Mouse (Mus musculus) bone marrow, adult 2 months (tissue): ENCODE results near the gene Tom1l2. TPM values are rescaled to one million over a fixed set of nuclear protein-coding genes. Genes with fewer than 3 reads are reported as not detected.

ENCODE experiments used
- H3K27ac ChIP-seq: fragments of 200-500 bp; 2 replicates; pipeline ENCODE4 v1.5.1; 2012; ENCODE audit warnings: low read depth, mild to moderate bottlenecking, control low read depth, inconsistent platforms, low read length; ENCODE audit not compliant: control insufficient read depth, poor library complexity, insufficient read depth
- H3K4me1 ChIP-seq: fragments of 200-500 bp; 2 replicates; pipeline ENCODE4 v1.6.1; 2011; ENCODE audit warnings: low read length; ENCODE audit not compliant: control insufficient read depth, insufficient read depth
- H3K4me3 ChIP-seq: fragments of 200-500 bp; replicated peaks from 2 replicates; pipeline ENCODE3; 2011; ENCODE audit warnings: mild to moderate bottlenecking, low read depth, low read length, control low read depth; ENCODE audit not compliant: control insufficient read depth
- CTCF ChIP-seq: fragments of 200-500 bp; IDR thresholded peaks from 2 replicates; pipeline ENCODE4 v1.5.1; 2011; ENCODE audit warnings: low read length, control low read depth; ENCODE audit not compliant: control insufficient read depth, insufficient read depth
- POLR2A ChIP-seq: fragments of 200-500 bp; IDR thresholded peaks from 2 replicates; pipeline ENCODE4 v1.6.1; 2011; ENCODE audit warnings: low read depth, mild to moderate bottlenecking, control low read depth, low read length, borderline replicate concordance; ENCODE audit not compliant: control insufficient read depth
- WGBS: fragments of 180-500 bp; shearing (Covaris S2); methylation state at CpG from one replicate; pipeline ENCODE4 v1.1.7; 2018; 5-methylcytosine and 5-hydroxymethylcytosine counted together
- polyA plus RNA-seq: library from polyadenylated mRNA; stranded (reverse); fragments of >200 nt; gene quantifications from 2 replicates; pipeline ENCODE4 v1.2.4, GENCODE M21; 2011; ENCODE audit warnings: low replicate concordance; ENCODE audit not compliant: missing spikeins, insufficient read depth, insufficient read length

Gene Tom1l2
- polyA plus RNA-seq, 1 experiment, result 14.1 TPM

- H3K4me3 ChIP-seq, result no peak overlapping the region
- H3K4me1 ChIP-seq, result no peaks in the 10 kb centered on the region
- no peak overlapping the region for H3K27ac ChIP-seq
- TF ChIP-seq POLR2A (no peak), CTCF (no peak)
- 83% methylated on average over 9 of the region's 9 CpGs for WGBS
These were observed 96.0 kb downstream of the Tom1l2 start for GRCm38 (mm10) chr11:60256713-60257112.

GRCm38 (mm10) chr11:60256176-60256681 is 96.5 kb downstream of the Tom1l2 start:
- H3K4me1 ChIP-seq, result no peaks in the 10 kb centered on the region
- TF ChIP-seq CTCF (no peak), POLR2A (no peak)
- H3K4me3 ChIP-seq, result no peak overlapping the region
- WGBS, result 61% methylated on average over 6 of the region's 6 CpGs
- no peak overlapping the region for H3K27ac ChIP-seq

GRCm38 (mm10) chr11:60255639-60256038 is 97.1 kb downstream of the Tom1l2 start:
- TF ChIP-seq CTCF (no peak), POLR2A (no peak)
- Histone ChIP-seq H3K27ac (no peak overlapping the region), H3K4me3 (no peak overlapping the region), H3K4me1 (no peaks in the 10 kb centered on the region)
- WGBS, result 86% methylated on average over 3 of the region's 3 CpGs

- no peaks in the 10 kb centered on the region for H3K4me1 ChIP-seq
These were observed 97.5 kb downstream of the Tom1l2 start for GRCm38 (mm10) chr11:60255181-60255580.

DNA sequence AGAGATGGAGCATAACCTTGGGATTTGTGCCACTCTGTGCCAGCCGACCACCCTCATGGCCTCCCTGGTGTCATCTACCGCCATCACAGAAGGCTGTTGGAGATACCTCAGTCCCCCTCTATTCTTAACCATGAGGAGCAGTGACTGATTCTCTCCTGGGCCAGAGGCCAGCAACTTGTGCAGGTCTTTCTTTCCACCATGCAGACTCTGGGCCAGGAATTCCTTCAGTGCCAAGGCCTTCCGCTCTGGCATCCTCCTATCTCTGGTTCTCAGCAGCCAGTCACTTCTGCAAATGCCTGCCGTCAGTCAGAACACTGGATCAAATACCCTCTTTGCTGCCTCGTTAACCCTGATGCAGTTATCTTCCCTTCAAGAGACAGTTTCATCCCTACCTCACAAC is 98.4 kb downstream of the Tom1l2 start:
- TF ChIP-seq CTCF, result no peak
- TF ChIP-seq POLR2A, result no peak
- WGBS, result 86% methylated on average over 5 of the region's 5 CpGs

More at GRCm38 (mm10) chr11:60255181-60255580, 97.5 kb downstream of the Tom1l2 start:
- WGBS, result 79% methylated on average over 3 of the region's 3 CpGs
- TF ChIP-seq POLR2A (no peak), CTCF (no peak)
- H3K27ac ChIP-seq, result no peak overlapping the region
- no peak overlapping the region for H3K4me3 ChIP-seq

GRCm38 (mm10) chr11:60253546-60253945 is 99.2 kb downstream of the Tom1l2 start:
- no peaks in the 10 kb centered on the region; the same call in 1 of the 2 replicates for H3K4me1 ChIP-seq
- TF ChIP-seq CTCF, result no peak
- TF ChIP-seq POLR2A, result no peak
- no peak overlapping the region for H3K27ac ChIP-seq
- no peak overlapping the region for H3K4me3 ChIP-seq
- WGBS, result 95% methylated on average over 2 of the region's 2 CpGs

More for the DNA sequence above, 98.4 kb downstream of the Tom1l2 start:
- no peaks in the 10 kb centered on the region for H3K4me1 ChIP-seq
- H3K4me3 ChIP-seq, result no peak overlapping the region
- no peak overlapping the region for H3K27ac ChIP-seq

- H3K4me3 ChIP-seq, result no peak overlapping the region
These were observed 101.6 kb downstream of the Tom1l2 start for GRCm38 (mm10) chr11:60250971-60251643.

DNA sequence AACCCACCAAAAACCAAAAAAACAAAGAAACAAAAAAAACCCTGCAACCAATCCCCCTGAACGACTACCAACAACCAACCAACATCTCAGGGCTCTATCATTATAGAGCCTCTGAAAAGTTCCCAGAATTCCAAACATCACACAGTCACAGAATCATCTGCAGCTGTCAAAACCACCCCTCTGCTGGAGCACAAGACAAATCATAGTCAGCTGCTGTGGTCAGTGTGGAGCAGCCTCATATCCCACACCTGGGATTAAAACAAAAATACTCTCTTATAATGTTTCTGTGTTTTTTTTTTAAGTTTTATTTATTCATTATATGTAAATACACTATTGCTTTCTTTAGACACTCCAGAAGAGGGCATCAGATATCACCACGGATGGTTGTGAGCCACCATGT is 102.8 kb downstream of the Tom1l2 start:
- no peak overlapping the region for H3K4me3 ChIP-seq
- H3K27ac ChIP-seq, result no peak overlapping the region
- H3K4me1 ChIP-seq, result no peaks in the 10 kb centered on the region; the same call in 1 of the 2 replicates
- TF ChIP-seq CTCF (no peak), POLR2A (no peak)
- WGBS, result 76% methylated on average over 2 of the region's 2 CpGs

More at GRCm38 (mm10) chr11:60250971-60251643, 101.6 kb downstream of the Tom1l2 start:
- 60% methylated on average over 6 of the region's 6 CpGs for WGBS
- TF ChIP-seq POLR2A, result no peak
- TF ChIP-seq CTCF, result peak; percentile 29; the same call in 1 of the 2 replicates
- H3K4me1 ChIP-seq, result no peaks in the 10 kb centered on the region; the same call in 1 of the 2 replicates
- no peak overlapping the region for H3K27ac ChIP-seq
